Mouse (Mus musculus): ENCODE measurements around the gene Lhpp.

DNA sequence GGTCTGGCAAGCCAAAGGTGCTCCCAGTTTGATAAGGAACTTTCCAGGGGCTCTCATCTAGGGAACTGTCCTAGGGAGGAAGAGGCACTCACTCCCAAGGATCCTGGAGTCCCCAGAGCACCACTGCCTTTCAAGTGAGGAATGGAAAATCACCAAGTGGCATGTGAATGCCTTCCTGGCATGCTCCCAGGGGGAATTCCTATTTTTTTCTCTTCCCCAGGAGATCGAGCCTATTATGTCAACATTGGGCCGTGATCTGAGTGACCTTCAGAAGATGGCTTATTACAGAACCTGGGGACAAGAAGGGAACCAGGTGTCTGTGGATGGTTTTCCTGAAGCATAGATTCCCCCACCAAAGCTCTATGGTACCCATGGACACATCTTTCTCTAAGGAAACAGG, 141.3 kb downstream of the Lhpp start:
- no peak for TF ChIP-seq CTCF (conservative IDR thresholded peaks at IDR 0.05; ENCODE audit: insufficient read depth, insufficient read length, low read depth, low read length)
- no peak for TF ChIP-seq POLR2A (IDR thresholded peaks at IDR 0.05; ENCODE audit: low read depth, low read length)
